Mouse (Mus musculus): ENCODE measurements at regions not wholly inside any gene's neighbourhood (a gene's known extent, or its start where the extent isn't known, plus 50 kb on each side); places are given as distances from the start of the nearest gene placed in this dataset.
A peak's percentile ranks its signal among the peaks of the same experiment; 100 is the strongest.

- no peak for DNase-seq (ENCODE audit: low read depth)
Observed at GRCm38 (mm10) chr3:33902431-33902830, 58.3 kb upstream of the Ccdc39 start.

GRCm38 (mm10) chr3:33903326-33903725 is 59.2 kb upstream of the Ccdc39 start:
- no peak for DNase-seq (ENCODE audit: low read depth)

- DNase-seq (ENCODE audit: low read depth) = no peak
Observed at GRCm38 (mm10) chr3:33903816-33904215, 59.7 kb upstream of the Ccdc39 start.

GRCm38 (mm10) chr3:33904854-33905678 is 61.0 kb upstream of the Ccdc39 start:
- DNase-seq (ENCODE audit: low read depth) = no peak

GRCm38 (mm10) chr3:33905679-33906007 is 61.5 kb upstream of the Ccdc39 start:
- no peak for DNase-seq (ENCODE audit: low read depth)

GRCm38 (mm10) chr3:33907061-33907460 is 63.0 kb upstream of the Ccdc39 start:
- DNase-seq (ENCODE audit: low read depth) = no peak

GRCm38 (mm10) chr3:33911559-33911958 is 67.4 kb upstream of the Ccdc39 start:
- no peak for DNase-seq (ENCODE audit: low read depth)

GRCm38 (mm10) chr3:33913470-33913869 is 69.4 kb upstream of the Ccdc39 start:
- no peak for DNase-seq (ENCODE audit: low read depth)

GRCm38 (mm10) chr3:33914386-33914785 is 70.3 kb upstream of the Ccdc39 start:
- peak; percentile 20 for DNase-seq (ENCODE audit: low read depth)

GRCm38 (mm10) chr3:33915777-33916176 is 71.7 kb upstream of the Ccdc39 start:
- peak; percentile 16 for DNase-seq (ENCODE audit: low read depth)

GRCm38 (mm10) chr3:33916318-33916717 is 72.2 kb upstream of the Ccdc39 start:
- DNase-seq (ENCODE audit: low read depth) = peak; percentile 14

- no peak for DNase-seq (ENCODE audit: low read depth)
Observed at GRCm38 (mm10) chr3:33916818-33917217, 72.7 kb upstream of the Ccdc39 start.

- DNase-seq (ENCODE audit: low read depth) = peak; percentile 51
Observed at GRCm38 (mm10) chr3:33918785-33919184, 74.7 kb upstream of the Ccdc39 start.

- DNase-seq (ENCODE audit: low read depth) = no peak
Observed at GRCm38 (mm10) chr3:33925072-33925471, 81.0 kb upstream of the Ccdc39 start.

- no peak for DNase-seq (ENCODE audit: low read depth)
Observed at GRCm38 (mm10) chr3:33955064-33955463, 64.7 kb upstream of the Fxr1 start.

- DNase-seq (ENCODE audit: low read depth) = peak; percentile 68
Observed at GRCm38 (mm10) chr3:33955854-33956624, 63.7 kb upstream of the Fxr1 start.

GRCm38 (mm10) chr3:33956625-33957023 is 63.1 kb upstream of the Fxr1 start:
- DNase-seq (ENCODE audit: low read depth) = peak; percentile 18

GRCm38 (mm10) chr3:33957676-33958075 is 62.1 kb upstream of the Fxr1 start:
- DNase-seq (ENCODE audit: low read depth) = no peak

- no peak for DNase-seq (ENCODE audit: low read depth)
Observed at GRCm38 (mm10) chr3:33958216-33958615, 61.5 kb upstream of the Fxr1 start.

- DNase-seq (ENCODE audit: low read depth) = no peak
Observed at GRCm38 (mm10) chr3:33960211-33960610, 59.5 kb upstream of the Fxr1 start.

GRCm38 (mm10) chr3:33962938-33963337 is 56.8 kb upstream of the Fxr1 start:
- DNase-seq (ENCODE audit: low read depth) = peak; percentile 35

- DNase-seq (ENCODE audit: low read depth) = no peak
Observed at GRCm38 (mm10) chr3:33967184-33967583, 52.6 kb upstream of the Fxr1 start.
